Mouse (Mus musculus) limb, embryonic 10.5 days (tissue): ENCODE measurements around the gene Nrtn. TPM values are rescaled to one million over a fixed set of nuclear protein-coding genes. Genes with fewer than 3 reads are reported as not detected.

ENCODE experiments used
- DNase-seq: peaks from one replicate; pipeline ENCODE4 v3.0.0-alpha.2; 2017; ENCODE audit warnings: low spot score
- H3K27ac ChIP-seq: fragments of 300-500 bp; sonication (generic); 2 replicates; pipeline ENCODE4 v1.5.1; 2016; ENCODE audit warnings: mild to moderate bottlenecking
- H3K27me3 ChIP-seq: fragments of 300-500 bp; sonication (generic); 2 replicates; pipeline ENCODE4 v1.6.1; 2016; ENCODE audit warnings: low read depth, mild to moderate bottlenecking; ENCODE audit not compliant: poor library complexity, severe bottlenecking
- H3K36me3 ChIP-seq: fragments of 300-500 bp; sonication (generic); 2 replicates; pipeline ENCODE4 v1.6.1; 2016; ENCODE audit warnings: mild to moderate bottlenecking, moderate library complexity
- H3K4me1 ChIP-seq: fragments of 300-500 bp; sonication (generic); 2 replicates; pipeline ENCODE4 v1.6.1; 2016
- H3K4me3 ChIP-seq: fragments of 300-500 bp; sonication (generic); 2 replicates; pipeline ENCODE4 v1.5.1; 2016; ENCODE audit warnings: mild to moderate bottlenecking, moderate library complexity
- H3K9me3 ChIP-seq: fragments of 300-500 bp; sonication (generic); replicated peaks from 2 replicates; pipeline ENCODE4 v1.6.1; 2016; ENCODE audit warnings: mild to moderate bottlenecking
- WGBS: fragments of 180-500 bp; shearing (Covaris S2); methylation state at CpG from one replicate; pipeline ENCODE4 v1.1.7; 2016; 5-methylcytosine and 5-hydroxymethylcytosine counted together
- polyA plus RNA-seq: library from polyadenylated mRNA; unstranded; fragments of >200 nt; fragmentation: Nextera tagmentation; extraction: Ambion mirVana; gene quantifications from 2 replicates; pipeline ENCODE4 v1.2.1, GENCODE M21; 2016

Nrtn gene
- polyA plus RNA-seq, 1 experiment from 2014 or later, result 12.7 TPM

GRCm38 (mm10) chr17:56758132-56758531 lies 802 bp upstream of the Nrtn start:
- H3K9me3 ChIP-seq, result no peaks in the 10 kb centered on the region
- 0 out of 2 replicates have a peak overlapping the region, but pooled peaks have one; percentile 2 for H3K27ac ChIP-seq
- WGBS, result 5% methylated on average over 12 of the region's 12 CpGs
- peak; percentile 77 for DNase-seq
- peaks cover 92% of the 10 kb centered on the region for H3K4me1 ChIP-seq
- peaks cover 51% of the 10 kb centered on the region for H3K27me3 ChIP-seq
- H3K36me3 ChIP-seq, result no peaks in the 10 kb centered on the region
- peak overlapping the region; percentile 66 for H3K4me3 ChIP-seq

DNA sequence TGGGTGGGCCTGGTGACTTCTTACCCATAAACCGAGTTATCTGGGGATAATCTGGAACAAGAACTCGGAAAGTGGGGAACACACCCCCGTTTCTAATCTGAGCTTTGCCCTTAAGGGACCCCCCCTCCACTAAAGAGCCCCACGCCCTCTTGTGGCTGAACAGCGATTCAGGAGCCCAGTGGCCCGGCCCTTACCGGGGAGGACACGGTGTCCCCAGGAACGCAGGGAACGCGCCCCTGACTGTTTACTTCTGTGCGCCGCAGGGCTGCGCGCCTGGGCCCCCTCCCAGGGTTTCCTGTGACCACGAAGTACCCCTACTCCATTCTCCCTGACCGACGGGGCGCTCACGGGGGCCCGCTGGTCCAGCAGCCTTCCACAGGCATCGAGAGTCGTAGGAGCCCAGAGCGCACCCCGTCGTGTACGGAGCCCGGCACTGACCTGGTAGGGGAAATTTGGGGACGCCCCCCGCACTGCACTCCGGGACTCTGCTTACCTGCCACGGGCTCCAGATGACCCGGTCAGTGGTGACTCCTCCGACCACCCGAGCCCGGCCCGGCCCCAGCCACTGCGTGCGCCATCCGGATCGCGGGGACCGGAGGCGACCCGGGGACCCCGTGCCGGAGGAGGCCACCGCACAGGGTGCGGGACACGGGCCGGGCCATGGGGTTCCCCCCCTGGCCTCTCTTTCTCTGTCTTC lies 479 bp downstream of the Nrtn start:
- Histone ChIP-seq H3K27me3 (peaks cover 64% of the 10 kb centered on the region), H3K36me3 (no peaks in the 10 kb centered on the region), H3K4me3 (peak overlapping the region; percentile 66), H3K4me1 (peaks cover 86% of the 10 kb centered on the region), H3K27ac (peak overlapping the region; percentile 83), H3K9me3 (no peaks in the 10 kb centered on the region)
- DNase-seq, result no peak
- WGBS, result under 1% methylated on average over 51 of the region's 51 CpGs

DNA sequence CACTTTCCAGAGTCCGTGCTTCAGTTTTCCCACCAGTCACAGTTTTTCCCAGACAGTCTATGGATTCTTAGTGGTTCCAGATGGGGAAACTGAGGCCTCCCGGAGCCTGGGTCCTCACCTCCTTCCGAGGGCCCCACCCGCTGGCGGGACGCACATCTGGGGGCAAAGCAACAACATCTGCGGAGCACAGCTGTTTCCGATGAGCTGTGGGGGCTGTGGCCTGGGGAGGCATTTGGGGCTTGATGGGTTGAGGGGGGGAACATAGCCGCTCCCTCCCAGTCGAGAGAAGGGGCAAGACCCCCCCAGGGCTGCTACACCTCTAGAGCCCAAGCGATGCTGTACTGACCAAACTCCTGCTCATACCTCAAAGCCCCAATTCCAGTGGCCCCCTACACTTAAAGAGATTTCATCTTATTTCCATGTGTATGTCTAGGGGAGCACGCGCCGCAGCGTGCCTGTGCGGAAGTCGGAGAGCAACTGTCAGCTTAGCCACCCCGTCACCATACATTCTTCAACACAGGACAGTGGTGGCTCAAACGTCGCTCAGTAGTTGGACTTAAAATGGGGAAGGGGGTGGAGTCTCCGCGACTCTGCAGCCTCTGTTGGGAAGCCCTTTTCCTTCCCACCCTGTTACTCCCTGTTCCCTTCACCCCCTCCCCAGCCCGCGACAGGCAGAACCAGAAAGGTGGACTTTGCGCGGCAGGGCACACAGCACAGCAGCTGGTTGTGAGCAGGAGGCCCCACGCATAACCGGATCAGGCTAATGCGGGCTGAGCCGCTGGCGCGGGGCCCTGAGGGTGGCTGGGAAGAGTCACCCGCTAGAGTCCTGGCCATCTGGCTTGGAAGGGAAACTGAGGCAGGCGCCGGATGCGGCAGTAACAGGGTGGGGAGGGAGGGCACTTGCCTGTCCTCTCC lies 2.8 kb downstream of the Nrtn start:
- Histone ChIP-seq H3K9me3 (no peaks in the 10 kb centered on the region; the same call in 1 of the 2 replicates), H3K27ac (no peak overlapping the region), H3K36me3 (0 out of 2 replicates have a peak, but pooled peaks cover 3% of the 10 kb centered on the region), H3K4me3 (peak overlapping the region; percentile 26), H3K27me3 (peaks cover 85% of the 10 kb centered on the region), H3K4me1 (peaks cover 71% of the 10 kb centered on the region)
- WGBS, result 12% methylated on average over 36 of the region's 36 CpGs
- no peak for DNase-seq

DNA sequence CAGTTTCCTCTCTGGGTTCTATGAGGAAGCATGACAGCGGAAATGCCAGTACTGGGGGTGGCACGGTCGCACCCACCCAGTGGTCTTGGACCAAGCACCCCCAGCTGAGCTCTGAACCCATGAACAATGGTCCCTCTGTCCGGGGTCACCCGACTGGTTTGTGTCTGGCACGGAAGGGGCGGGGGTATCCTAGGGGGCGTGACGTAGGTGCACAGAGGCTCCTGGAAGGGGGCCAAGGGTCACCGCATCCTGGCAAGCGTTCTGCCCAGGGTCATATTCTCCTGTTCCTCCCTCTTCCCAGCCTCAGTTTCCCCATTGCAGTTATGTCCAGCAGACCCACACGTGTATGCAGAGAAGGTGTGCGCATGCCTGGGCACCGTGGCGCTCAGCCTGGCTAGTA lies 3.9 kb downstream of the Nrtn start:
- 30% methylated on average over 15 of the region's 15 CpGs for WGBS
- Histone ChIP-seq H3K27ac (no peak overlapping the region), H3K9me3 (no peaks in the 10 kb centered on the region; the same call in 1 of the 2 replicates), H3K36me3 (0 out of 2 replicates have a peak, but pooled peaks cover 3% of the 10 kb centered on the region), H3K4me3 (no peak overlapping the region), H3K4me1 (peaks cover 60% of the 10 kb centered on the region), H3K27me3 (peaks cover 85% of the 10 kb centered on the region)
- DNase-seq, result no peak

DNA sequence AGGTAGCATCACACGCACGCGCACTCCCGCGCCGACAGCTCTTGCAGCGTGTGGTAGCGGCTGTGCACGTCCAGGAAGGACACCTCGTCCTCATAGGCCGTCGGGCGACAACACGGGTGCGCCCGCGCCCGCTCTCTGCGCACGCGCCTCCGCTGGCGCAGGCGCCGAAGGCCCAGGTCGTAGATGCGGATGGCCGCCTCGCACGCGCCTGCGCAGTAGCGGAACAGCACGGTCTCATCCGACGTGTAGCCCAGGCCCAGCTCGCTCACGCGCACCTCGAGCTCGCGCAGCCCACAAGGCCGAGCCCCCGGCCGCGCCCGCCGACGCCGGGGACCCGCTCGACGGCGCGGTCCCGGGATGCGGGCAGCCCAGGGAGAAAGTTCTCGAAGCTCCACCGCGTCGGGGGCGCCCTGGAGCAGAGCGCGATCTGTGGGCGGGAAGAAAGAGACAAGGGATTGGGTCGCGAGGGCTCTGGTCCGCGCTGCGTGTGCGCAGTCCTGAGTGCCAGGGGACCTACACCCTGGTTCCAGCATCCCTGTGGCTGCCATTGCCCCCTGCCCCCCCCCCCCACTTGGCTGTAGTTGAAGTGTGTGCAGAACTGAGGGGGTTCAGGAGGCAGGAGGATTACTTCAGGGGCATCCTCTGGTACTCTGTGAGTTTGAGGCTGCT lies 5.8 kb downstream of the Nrtn start:
- H3K27me3 ChIP-seq, result peaks cover 75% of the 10 kb centered on the region
- H3K27ac ChIP-seq, result peak overlapping the region; percentile 56
- H3K36me3 ChIP-seq, result 0 out of 2 replicates have a peak, but pooled peaks cover 3% of the 10 kb centered on the region
- peak; percentile 70 for DNase-seq
- H3K9me3 ChIP-seq, result no peaks in the 10 kb centered on the region; the same call in 1 of the 2 replicates
- H3K4me1 ChIP-seq, result peaks cover 41% of the 10 kb centered on the region
- H3K4me3 ChIP-seq, result peak overlapping the region; percentile 32
- WGBS, result 22% methylated on average over 71 of the region's 71 CpGs

DNA sequence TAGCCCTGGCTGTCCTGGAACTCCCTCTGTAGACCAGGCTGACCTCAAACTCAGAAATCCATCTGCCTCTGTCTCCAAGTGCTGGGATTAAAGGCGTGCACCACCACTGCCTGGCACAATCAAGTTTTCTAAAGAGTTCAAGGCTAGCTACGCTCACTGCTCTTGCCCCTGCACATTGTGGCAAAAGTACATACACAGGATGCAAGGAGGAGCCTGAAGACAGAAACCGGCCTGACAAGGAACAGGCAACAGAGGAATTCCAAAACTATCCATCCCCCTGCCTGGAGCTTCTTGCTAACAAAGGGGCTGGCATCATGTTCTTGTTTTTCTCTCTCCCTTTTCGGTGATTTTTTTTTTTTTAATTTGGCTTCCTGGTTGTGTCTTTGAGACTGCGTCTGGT lies 13.2 kb downstream of the Nrtn start:
- WGBS, result 59% methylated on average over 5 of the region's 5 CpGs
- Histone ChIP-seq H3K9me3 (no peaks in the 10 kb centered on the region), H3K27ac (no peak overlapping the region), H3K27me3 (0 out of 2 replicates have a peak, but pooled peaks cover 7% of the 10 kb centered on the region), H3K36me3 (no peaks in the 10 kb centered on the region), H3K4me3 (no peak overlapping the region), H3K4me1 (no peaks in the 10 kb centered on the region)
- no peak for DNase-seq

DNA sequence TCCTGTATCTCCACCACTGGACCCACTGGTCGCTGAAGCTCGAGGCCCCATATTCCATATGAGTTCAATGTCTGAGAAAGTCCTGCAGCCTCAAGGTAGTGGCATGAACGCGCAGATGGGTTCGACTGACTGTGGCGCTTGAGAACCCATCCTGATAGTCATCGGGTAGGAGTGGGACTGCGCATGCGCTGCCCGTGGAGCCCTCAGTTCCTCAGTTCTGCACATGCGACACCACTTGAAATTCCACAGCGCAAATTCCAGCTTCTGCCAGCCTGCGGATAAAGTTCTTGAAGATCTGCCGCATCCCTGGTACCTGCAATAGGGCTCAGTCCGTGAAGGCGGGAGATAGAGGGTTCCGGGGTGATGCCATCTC lies 16.6 kb downstream of the Nrtn start:
- Histone ChIP-seq H3K36me3 (no peaks in the 10 kb centered on the region), H3K27ac (no peak overlapping the region), H3K4me1 (no peaks in the 10 kb centered on the region), H3K4me3 (no peak overlapping the region), H3K9me3 (no peaks in the 10 kb centered on the region), H3K27me3 (peaks cover 7% of the 10 kb centered on the region; the same call in 1 of the 2 replicates)
- no peak for DNase-seq
- WGBS, result 74% methylated on average over 17 of the region's 17 CpGs

- H3K27me3 ChIP-seq, result peaks cover 7% of the 10 kb centered on the region; the same call in 1 of the 2 replicates
- H3K4me1 ChIP-seq, result no peaks in the 10 kb centered on the region
- no peak overlapping the region for H3K4me3 ChIP-seq
- no peak for DNase-seq
- H3K9me3 ChIP-seq, result no peaks in the 10 kb centered on the region
- 85% methylated on average over 17 of the region's 17 CpGs for WGBS
- no peak overlapping the region for H3K27ac ChIP-seq
- H3K36me3 ChIP-seq, result no peaks in the 10 kb centered on the region
Measured at GRCm38 (mm10) chr17:56740118-56740787, 17.1 kb downstream of the Nrtn start.

DNA sequence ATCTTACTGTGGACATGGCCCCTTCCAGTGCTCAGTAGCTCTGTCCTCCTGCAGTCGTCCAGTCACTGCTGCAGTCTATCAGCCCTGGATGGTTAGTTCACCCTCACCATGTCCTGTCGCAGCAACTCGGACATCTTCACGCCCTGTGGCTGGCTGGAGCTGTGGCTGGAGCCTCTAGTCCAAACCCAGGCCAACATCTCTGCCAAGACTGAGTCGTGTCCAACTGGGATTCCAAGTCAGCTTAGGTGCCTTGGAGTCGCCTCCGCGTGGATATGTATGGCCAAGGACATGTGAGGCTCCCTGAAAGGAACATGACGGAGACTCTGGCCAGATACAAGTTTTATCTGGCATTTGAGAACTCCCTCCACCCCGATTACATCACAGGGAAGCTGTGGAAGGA lies 19.1 kb downstream of the Nrtn start:
- peaks cover 3% of the 10 kb centered on the region; the same call in 1 of the 2 replicates for H3K4me1 ChIP-seq
- peaks cover 12% of the 10 kb centered on the region; the same call in 1 of the 2 replicates for H3K27me3 ChIP-seq
- no peak overlapping the region for H3K27ac ChIP-seq
- H3K9me3 ChIP-seq, result no peaks in the 10 kb centered on the region
- DNase-seq, result no peak
- no peak overlapping the region for H3K4me3 ChIP-seq
- H3K36me3 ChIP-seq, result no peaks in the 10 kb centered on the region
- WGBS, result 84% methylated on average over 10 of the region's 10 CpGs

GRCm38 (mm10) chr17:56736534-56736933 lies 20.8 kb downstream of the Nrtn start:
- no peak overlapping the region for H3K4me3 ChIP-seq
- peaks cover 6% of the 10 kb centered on the region; the same call in 1 of the 2 replicates for H3K4me1 ChIP-seq
- H3K36me3 ChIP-seq, result no peaks in the 10 kb centered on the region
- 42% methylated on average over 8 of the region's 8 CpGs for WGBS
- H3K27me3 ChIP-seq, result peaks cover 12% of the 10 kb centered on the region; the same call in 1 of the 2 replicates
- no peak overlapping the region for H3K27ac ChIP-seq
- no peaks in the 10 kb centered on the region for H3K9me3 ChIP-seq
- DNase-seq, result no peak

GRCm38 (mm10) chr17:56729656-56730055 lies 27.7 kb downstream of the Nrtn start:
- Histone ChIP-seq H3K27ac (peak overlapping the region; percentile 63; the same call in 1 of the 2 replicates), H3K9me3 (no peaks in the 10 kb centered on the region), H3K4me3 (no peak overlapping the region), H3K36me3 (peaks cover 10% of the 10 kb centered on the region; the same call in 1 of the 2 replicates), H3K27me3 (peaks cover 17% of the 10 kb centered on the region), H3K4me1 (peaks cover 40% of the 10 kb centered on the region)
- DNase-seq, result no peak
- WGBS, result 65% methylated on average over 2 of the region's 2 CpGs

DNA sequence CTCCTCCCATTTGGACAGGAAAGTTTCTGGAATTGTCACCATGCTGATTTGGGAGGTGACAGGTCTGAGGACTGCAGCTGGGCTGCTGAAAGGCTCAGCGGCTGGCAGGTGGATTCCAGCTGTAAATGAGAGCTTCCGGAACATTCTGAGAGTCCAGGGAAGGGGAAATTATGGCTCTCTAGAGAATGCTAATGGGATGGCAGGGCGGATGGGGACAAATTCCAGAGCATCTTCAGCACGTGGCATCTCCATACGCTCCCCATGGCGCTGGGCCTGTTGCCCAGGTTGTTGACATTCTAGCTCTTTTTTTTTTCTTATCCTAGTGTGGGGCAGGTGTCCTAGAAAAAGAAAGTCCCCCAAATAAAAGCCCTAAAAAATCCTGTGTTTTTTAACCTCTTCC lies 28.2 kb downstream of the Nrtn start:
- 68% methylated on average over 6 of the region's 6 CpGs for WGBS
- Histone ChIP-seq H3K4me1 (peaks cover 40% of the 10 kb centered on the region), H3K4me3 (no peak overlapping the region), H3K27me3 (peaks cover 14% of the 10 kb centered on the region), H3K36me3 (peaks cover 15% of the 10 kb centered on the region), H3K9me3 (no peaks in the 10 kb centered on the region), H3K27ac (no peak overlapping the region)
- DNase-seq, result no peak
